Mouse (Mus musculus) bone marrow macrophage, adult 2 months (primary cell): ENCODE data around the gene Ifnk.

Experiments used
- CTCF ChIP-seq: IDR thresholded peaks from 2 replicates; pipeline ENCODE4 v1.5.1; 2012; ENCODE audit warnings: low read depth, mild to moderate bottlenecking, low read length, moderate library complexity
- POLR2A ChIP-seq: IDR thresholded peaks from 2 replicates; pipeline ENCODE4 v1.6.1; 2012; ENCODE audit warnings: mild to moderate bottlenecking, low read depth, low read length, borderline replicate concordance

- TF ChIP-seq CTCF (no peak), POLR2A (no peak)
These were observed at the start of gene Ifnk for GRCm38 (mm10) chr4:35151756-35152155.
